Mouse (Mus musculus) kidney, postnatal 10 days (tissue): ENCODE measurements around the gene Asb17.

ENCODE experiments used
- DNase-seq: peaks from one replicate; pipeline ENCODE4 v3.0.0; 2021; ENCODE audit warnings: mixed read lengths

Gene Asb17

DNA sequence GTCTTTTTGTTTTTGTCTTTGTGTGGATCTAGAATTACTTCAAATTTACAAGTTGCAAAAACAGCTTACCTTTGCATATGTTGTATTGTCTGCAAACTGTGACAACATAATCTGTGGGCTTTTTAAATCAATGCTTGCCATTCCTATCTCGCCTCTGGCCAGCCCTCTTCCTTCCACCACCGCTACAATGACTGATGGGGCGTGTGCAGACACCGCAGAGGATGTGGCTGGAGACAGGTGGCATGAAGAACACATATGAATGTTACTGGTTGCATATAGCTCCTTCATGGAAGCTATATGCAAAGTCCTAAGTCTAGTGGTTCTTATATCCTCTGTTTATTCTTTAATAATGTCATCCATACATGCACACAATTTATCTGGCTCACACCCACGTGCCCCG is 53.2 kb downstream of the Asb17 start:
- no peak for DNase-seq

DNA sequence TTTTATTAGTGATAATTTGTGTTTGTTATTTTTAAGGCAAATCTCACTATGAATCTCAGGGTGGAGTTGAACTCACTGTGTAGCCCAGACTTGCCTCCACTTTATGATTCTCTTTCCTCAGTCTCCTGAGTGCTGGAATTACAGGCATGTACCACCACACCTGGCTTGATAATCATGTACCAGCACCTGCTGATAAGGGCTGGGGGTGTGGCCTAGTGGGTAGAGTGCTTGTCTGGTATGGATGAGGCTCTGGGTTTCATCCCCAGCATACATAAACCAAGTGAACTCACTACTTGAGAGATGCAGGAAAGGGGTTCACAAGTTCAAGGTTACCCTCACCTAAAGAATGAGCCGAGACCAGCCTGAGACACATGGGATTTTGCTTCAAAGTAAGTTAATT is 57.9 kb downstream of the Asb17 start:
- DNase-seq = no peak

DNA sequence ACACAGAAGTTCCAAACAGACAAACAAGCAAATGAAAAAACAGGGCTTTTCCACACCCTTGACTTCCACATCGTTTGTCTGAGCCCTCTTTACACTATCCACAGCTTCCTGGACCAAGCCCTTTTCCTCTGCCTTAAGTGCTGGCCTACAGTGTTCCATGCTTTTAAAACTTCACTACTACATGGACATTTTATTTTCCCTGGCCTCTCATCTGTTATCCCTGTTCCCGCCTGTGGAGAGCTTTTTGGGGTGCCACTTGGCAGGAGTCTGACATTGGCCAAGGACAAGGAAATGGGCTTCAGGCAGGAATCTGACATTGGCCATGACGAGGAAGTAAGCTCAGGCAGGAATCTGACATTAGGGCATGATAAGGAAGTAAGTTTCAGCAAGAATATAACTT is 58.6 kb downstream of the Asb17 start:
- no peak for DNase-seq

DNA sequence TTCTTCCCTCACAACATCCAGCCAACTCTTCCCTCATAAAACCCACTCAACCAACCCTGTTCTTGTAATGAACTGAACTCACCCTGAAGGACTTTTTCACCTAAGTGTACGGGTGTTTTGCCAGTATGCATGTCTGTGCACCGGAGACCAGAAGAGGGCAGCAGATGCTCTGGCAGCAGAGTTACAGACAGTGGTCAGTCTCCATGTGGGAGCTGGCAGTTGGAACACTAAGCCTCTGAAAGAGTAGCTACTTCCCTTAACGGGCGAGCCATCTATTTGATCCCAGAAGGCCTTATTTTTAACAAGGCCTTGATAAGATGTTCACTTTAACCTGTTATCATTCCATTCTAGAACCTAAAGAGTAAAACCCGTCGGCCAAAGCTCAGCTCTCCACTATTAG is 60.6 kb downstream of the Asb17 start:
- peak; percentile 73 for DNase-seq
